Mouse (Mus musculus): ENCODE data around the gene Ripk1.

GRCm38 (mm10) chr13:34079801-34080200, 77.6 kb downstream of the Ripk1 start:
- TF ChIP-seq CTCF (IDR thresholded peaks at IDR 0.05; ENCODE audit: control insufficient read depth, insufficient read depth, insufficient read length), result no peak
- TF ChIP-seq MYOG (IDR thresholded peaks at IDR 0.05; ENCODE audit: control insufficient read depth, extremely low read depth, insufficient read length), result no peak
- no peak for TF ChIP-seq USF1 (IDR thresholded peaks at IDR 0.05; ENCODE audit: low read depth)
- no peak for TF ChIP-seq FOSL1 (IDR thresholded peaks at IDR 0.05; ENCODE audit: insufficient read depth, low read length, poor library complexity, severe bottlenecking)
- TF ChIP-seq MAX (IDR thresholded peaks at IDR 0.05), result no peak
- TF ChIP-seq CEBPB (IDR thresholded peaks at IDR 0.05; ENCODE audit: low read depth), result no peak
- TF ChIP-seq MYOD1 (IDR thresholded peaks at IDR 0.05; ENCODE audit: control insufficient read depth, insufficient read length, low read depth), result no peak

Measured in C2C12 (cell line).